Mouse (Mus musculus): ENCODE measurements around the gene Wdr31.

Wdr31 gene

GRCm38 (mm10) chr4:62437256-62437778 lies 33.4 kb downstream of the Wdr31 start:
- no peak for DNase-seq

- no peak for DNase-seq
Observed at GRCm38 (mm10) chr4:62435081-62435480, 35.6 kb downstream of the Wdr31 start, which contains the start of gene Rnf183. Gene Rnf183, minus strand, starts transcription at chr4:62435252.

GRCm38 (mm10) chr4:62433939-62434870 lies 36.5 kb downstream of the Wdr31 start:
- DNase-seq, result no peak

- no peak for DNase-seq
Observed at GRCm38 (mm10) chr4:62431522-62431921, 39.2 kb downstream of the Wdr31 start.

- DNase-seq, result no peak
Observed at GRCm38 (mm10) chr4:62430678-62431077, 40.0 kb downstream of the Wdr31 start.

GRCm38 (mm10) chr4:62429616-62430015 lies 41.1 kb downstream of the Wdr31 start:
- DNase-seq, result no peak

- DNase-seq, result no peak
Observed at GRCm38 (mm10) chr4:62427978-62428758, 42.5 kb downstream of the Wdr31 start.

- no peak for DNase-seq
Observed at GRCm38 (mm10) chr4:62425891-62426290, 44.8 kb downstream of the Wdr31 start.

- no peak for DNase-seq
Observed at GRCm38 (mm10) chr4:62419091-62419490, 51.6 kb downstream of the Wdr31 start.

- no peak for DNase-seq
Observed at GRCm38 (mm10) chr4:62418448-62418847, 52.2 kb downstream of the Wdr31 start.

- DNase-seq, result no peak
Observed at GRCm38 (mm10) chr4:62411606-62412005, 59.1 kb downstream of the Wdr31 start.

- no peak for DNase-seq
Observed at GRCm38 (mm10) chr4:62410325-62410724, 60.4 kb downstream of the Wdr31 start.

- peak in 1 of 2 experiments; percentile 7 for DNase-seq
Observed at GRCm38 (mm10) chr4:62409615-62410014, 61.1 kb downstream of the Wdr31 start.

- peak; percentile 94 to 96 for DNase-seq
Observed at GRCm38 (mm10) chr4:62408601-62409282, 62.0 kb downstream of the Wdr31 start, which contains the start of the genes Cdc26 and Prpf4. Gene Cdc26, minus strand, starts transcription at chr4:62408642. Gene Prpf4, plus strand, starts transcription at chr4:62408797.

GRCm38 (mm10) chr4:62407730-62408582 lies 62.7 kb downstream of the Wdr31 start:
- DNase-seq, result peak; percentile 64 to 68

GRCm38 (mm10) chr4:62406133-62406532 lies 64.6 kb downstream of the Wdr31 start:
- DNase-seq, result no peak

- DNase-seq, result no peak
Observed at GRCm38 (mm10) chr4:62398956-62399355, 71.7 kb downstream of the Wdr31 start.

Data from B cell, adult 2 months (primary cell).